Mouse (Mus musculus): Measurements from ENCODE around the gene Thada.

DNA sequence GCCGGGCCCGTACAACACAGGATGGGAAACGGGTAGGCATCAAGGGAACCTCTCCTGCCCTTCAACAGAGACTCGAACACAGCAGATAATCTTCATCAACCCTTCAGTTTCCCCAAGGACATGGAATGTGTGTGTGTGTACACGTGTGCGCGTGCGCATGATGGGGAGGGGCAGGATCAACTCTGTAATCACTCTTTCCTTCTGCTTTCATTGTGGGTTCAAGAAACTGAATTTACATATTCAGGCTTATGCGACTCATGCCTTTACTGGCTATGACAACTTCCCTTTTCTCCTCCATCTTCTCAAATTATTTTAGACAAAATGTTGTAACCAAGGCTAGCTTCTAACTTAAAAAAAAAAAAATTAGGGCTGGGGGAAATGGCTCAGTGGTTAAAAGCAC, 85.7 kb downstream of the Thada start:
- TF ChIP-seq CTCF (IDR thresholded peaks at IDR 0.05; ENCODE audit: low read depth) (no peak), EP300 (IDR thresholded peaks at IDR 0.05; ENCODE audit: low read depth) (no peak)
